Mouse (Mus musculus) hindbrain, embryonic 16.5 days (tissue): ENCODE results near the gene Maea. TPM values are rescaled to one million over a fixed set of nuclear protein-coding genes. Genes with fewer than 3 reads are reported as not detected.

Source experiments
- ATAC-seq: fragments of 200-750 bp; cut with Nextera tagmentation; 2 replicates; pipeline ENCODE4 v1.8.0; 2017; ENCODE audit warnings: moderate TSS enrichment, moderate library complexity
- H3K27ac ChIP-seq: fragments of 300-500 bp; sonication (generic); 2 replicates; pipeline ENCODE4 v1.5.1; 2014; ENCODE audit warnings: low read depth, mild to moderate bottlenecking, control low read depth, low read length, moderate library complexity
- H3K27me3 ChIP-seq: fragments of 300-500 bp; sonication (generic); replicated peaks from 2 replicates; pipeline ENCODE4 v1.6.1; 2014; ENCODE audit warnings: low read length; ENCODE audit not compliant: control insufficient read depth, insufficient read depth
- H3K36me3 ChIP-seq: fragments of 300-500 bp; sonication (generic); 2 replicates; pipeline ENCODE4 v1.6.1; 2014; ENCODE audit warnings: mild to moderate bottlenecking, low read length, moderate library complexity, mixed read lengths; ENCODE audit not compliant: control insufficient read depth, insufficient read depth
- H3K4me1 ChIP-seq: fragments of 300-500 bp; sonication (generic); 2 replicates; pipeline ENCODE4 v1.6.1; 2014; ENCODE audit warnings: low read depth, low read length; ENCODE audit not compliant: control insufficient read depth, insufficient read depth
- H3K4me2 ChIP-seq: fragments of 300-500 bp; sonication (generic); 2 replicates; pipeline ENCODE4 v1.6.1; 2014; ENCODE audit warnings: mild to moderate bottlenecking, low read length, control low read depth, moderate library complexity
- H3K4me3 ChIP-seq: fragments of 300-500 bp; sonication (generic); 2 replicates; pipeline ENCODE4 v1.5.1; 2014; ENCODE audit warnings: mild to moderate bottlenecking, low read length, control low read depth, moderate library complexity
- H3K9ac ChIP-seq: fragments of 300-500 bp; sonication (generic); 2 replicates; pipeline ENCODE4 v1.6.1; 2014; ENCODE audit warnings: low read depth, mild to moderate bottlenecking, control low read depth, low read length, moderate library complexity
- H3K9me3 ChIP-seq: fragments of 300-500 bp; sonication (generic); 2 replicates; pipeline ENCODE4 v1.6.1; 2014; ENCODE audit warnings: mild to moderate bottlenecking, low read length, moderate library complexity; ENCODE audit not compliant: control insufficient read depth
- WGBS: fragments of 180-500 bp; shearing (Covaris S2); extraction: QIAGEN DNeasy Blood & Tissue Kit; methylation state at CpG from one replicate; pipeline ENCODE4 v1.1.7; 2014; 5-methylcytosine and 5-hydroxymethylcytosine counted together
- polyA plus RNA-seq: library from polyadenylated mRNA; unstranded; fragments of >200 nt; fragmentation: Nextera tagmentation; extraction: Ambion mirVana; gene quantifications from 2 replicates; pipeline ENCODE4 v1.2.1, GENCODE M21; 2015

Gene Maea
- 136 and 142 TPM in 2 replicates for polyA plus RNA-seq

- H3K9me3 ChIP-seq = no peaks in the 10 kb centered on the region
Observed at GRCm38 (mm10) chr5:33335273-33335976, at the start of gene Maea. Maea (plus strand) TSS chr5:33335509.

GRCm38 (mm10) chr5:33293796-33294430 is 41.4 kb upstream of the Maea start:
- Histone ChIP-seq H3K4me3 (no peak overlapping the region), H3K27me3 (no peaks in the 10 kb centered on the region), H3K9ac (no peak overlapping the region), H3K4me2 (no peak overlapping the region), H3K4me1 (no peaks in the 10 kb centered on the region; the same call in 1 of the 2 replicates), H3K9me3 (no peaks in the 10 kb centered on the region), H3K36me3 (no peaks in the 10 kb centered on the region), H3K27ac (no peak overlapping the region; the same call in 1 of the 2 replicates)
- ATAC-seq = 0 out of 2 replicates have a peak, but pooled peaks have one; percentile 37
- 22% methylated on average over 16 of the region's 16 CpGs for WGBS

More at GRCm38 (mm10) chr5:33335273-33335976, at the start of gene Maea:
- peak; percentile 100 for ATAC-seq
- Histone ChIP-seq H3K4me2 (peak within 1 kb of the TSS; percentile 88), H3K36me3 (no peaks in the 10 kb centered on the region; the same call in 1 of the 2 replicates), H3K27me3 (no peaks in the 10 kb centered on the region), H3K9ac (peak within 1 kb of the TSS; percentile 99), H3K4me1 (peaks cover 19% of the 10 kb centered on the region), H3K27ac (peak within 1 kb of the TSS; percentile 86), H3K4me3 (peak within 1 kb of the TSS; percentile 100)
- WGBS = under 1% methylated on average over 58 of the region's 71 CpGs

- H3K4me2 ChIP-seq = no peak overlapping the region
- no peaks in the 10 kb centered on the region for H3K9me3 ChIP-seq
- H3K4me1 ChIP-seq = no peaks in the 10 kb centered on the region; the same call in 1 of the 2 replicates
- H3K4me3 ChIP-seq = no peak overlapping the region
- WGBS = 75% methylated on average over 6 of the region's 6 CpGs
- H3K27me3 ChIP-seq = no peaks in the 10 kb centered on the region
- no peak overlapping the region for H3K27ac ChIP-seq
- H3K36me3 ChIP-seq = no peaks in the 10 kb centered on the region
- H3K9ac ChIP-seq = no peak overlapping the region
- ATAC-seq = no peak
Observed at GRCm38 (mm10) chr5:33297164-33297563, 38.1 kb upstream of the Maea start.

- 86% methylated on average over 2 of the region's 2 CpGs for WGBS
- no peak for ATAC-seq
- no peak overlapping the region for H3K4me2 ChIP-seq
Observed at GRCm38 (mm10) chr5:33301801-33302200, 33.5 kb upstream of the Maea start.

GRCm38 (mm10) chr5:33310704-33311462 is 24.4 kb upstream of the Maea start:
- H3K27me3 ChIP-seq = no peaks in the 10 kb centered on the region
- H3K27ac ChIP-seq = no peak overlapping the region
- H3K4me1 ChIP-seq = no peaks in the 10 kb centered on the region
- H3K4me2 ChIP-seq = no peak overlapping the region
- no peak overlapping the region for H3K4me3 ChIP-seq
- H3K9me3 ChIP-seq = no peaks in the 10 kb centered on the region
- H3K36me3 ChIP-seq = no peaks in the 10 kb centered on the region; the same call in 1 of the 2 replicates
- WGBS = 68% methylated on average over 3 of the region's 3 CpGs
- H3K9ac ChIP-seq = no peak overlapping the region
- ATAC-seq = no peak

More at GRCm38 (mm10) chr5:33301801-33302200, 33.5 kb upstream of the Maea start:
- H3K9me3 ChIP-seq = no peaks in the 10 kb centered on the region
- no peak overlapping the region for H3K9ac ChIP-seq
- H3K4me1 ChIP-seq = no peaks in the 10 kb centered on the region
- H3K27me3 ChIP-seq = no peaks in the 10 kb centered on the region
- H3K4me3 ChIP-seq = no peak overlapping the region
- no peak overlapping the region for H3K27ac ChIP-seq
- H3K36me3 ChIP-seq = no peaks in the 10 kb centered on the region; the same call in 1 of the 2 replicates

- no peaks in the 10 kb centered on the region for H3K9me3 ChIP-seq
- 82% methylated on average over 7 of the region's 7 CpGs for WGBS
- H3K27me3 ChIP-seq = no peaks in the 10 kb centered on the region
- H3K9ac ChIP-seq = no peak overlapping the region
- H3K4me2 ChIP-seq = no peak overlapping the region
- H3K4me3 ChIP-seq = no peak overlapping the region
- no peaks in the 10 kb centered on the region for H3K36me3 ChIP-seq
- H3K4me1 ChIP-seq = no peaks in the 10 kb centered on the region
- ATAC-seq = no peak
- H3K27ac ChIP-seq = no peak overlapping the region
Observed at GRCm38 (mm10) chr5:33312192-33312591, 23.1 kb upstream of the Maea start.

GRCm38 (mm10) chr5:33324491-33324890 is 10.8 kb upstream of the Maea start:
- no peak overlapping the region for H3K27ac ChIP-seq
- ATAC-seq = no peak
- H3K9ac ChIP-seq = no peak overlapping the region
- WGBS = 46% methylated on average over 2 of the region's 2 CpGs
- no peaks in the 10 kb centered on the region for H3K4me1 ChIP-seq
- no peak overlapping the region for H3K4me3 ChIP-seq
- no peak overlapping the region for H3K4me2 ChIP-seq
- no peaks in the 10 kb centered on the region; the same call in 1 of the 2 replicates for H3K9me3 ChIP-seq
- H3K27me3 ChIP-seq = no peaks in the 10 kb centered on the region
- no peaks in the 10 kb centered on the region for H3K36me3 ChIP-seq

- Histone ChIP-seq H3K27ac (peak overlapping the region; percentile 86), H3K4me2 (peak overlapping the region; percentile 60), H3K27me3 (no peaks in the 10 kb centered on the region), H3K9me3 (no peaks in the 10 kb centered on the region), H3K4me1 (peaks cover 19% of the 10 kb centered on the region), H3K9ac (peak overlapping the region; percentile 75), H3K4me3 (peak overlapping the region; percentile 100), H3K36me3 (no peaks in the 10 kb centered on the region; the same call in 1 of the 2 replicates)
- WGBS = 24% methylated on average over 18 of the region's 18 CpGs
- no peak for ATAC-seq
Observed at GRCm38 (mm10) chr5:33334381-33335272, 682 bp upstream of the Maea start.
